Mouse (Mus musculus) midbrain, embryonic 16.5 days (tissue): ENCODE data around the gene Aagab. TPM values are rescaled to one million over a fixed set of nuclear protein-coding genes. Genes with fewer than 3 reads are reported as not detected.
A peak's percentile ranks its signal among the peaks of the same experiment; 100 is the strongest.

Experiments used
- ATAC-seq: fragments of 200-750 bp; cut with Nextera tagmentation; 2 replicates; pipeline ENCODE4 v1.8.0; 2017; ENCODE audit warnings: moderate TSS enrichment
- H3K27ac ChIP-seq: fragments of 300-500 bp; sonication (generic); 2 replicates; pipeline ENCODE4 v1.5.1; 2014; ENCODE audit warnings: mild to moderate bottlenecking, low read length, mixed read lengths
- H3K27me3 ChIP-seq: fragments of 300-500 bp; sonication (generic); 2 replicates; pipeline ENCODE4 v1.6.1; 2014; ENCODE audit warnings: low read depth, low read length, mixed read lengths; ENCODE audit not compliant: control insufficient read depth, insufficient read depth
- H3K36me3 ChIP-seq: fragments of 300-500 bp; sonication (generic); 2 replicates; pipeline ENCODE4 v1.6.1; 2014; ENCODE audit warnings: mild to moderate bottlenecking, low read length, moderate library complexity, mixed read lengths; ENCODE audit not compliant: control insufficient read depth, insufficient read depth
- H3K4me1 ChIP-seq: fragments of 300-500 bp; sonication (generic); 2 replicates; pipeline ENCODE4 v1.6.1; 2014; ENCODE audit warnings: mild to moderate bottlenecking, low read length, mixed read lengths; ENCODE audit not compliant: control insufficient read depth, insufficient read depth
- H3K4me2 ChIP-seq: fragments of 300-500 bp; sonication (generic); 2 replicates; pipeline ENCODE4 v1.6.1; 2014; ENCODE audit warnings: mild to moderate bottlenecking, low read length, mixed read lengths
- H3K4me3 ChIP-seq: fragments of 300-500 bp; sonication (generic); 2 replicates; pipeline ENCODE4 v1.5.1; 2014; ENCODE audit warnings: low read depth, mild to moderate bottlenecking, low read length, moderate library complexity, mixed read lengths
- H3K9ac ChIP-seq: fragments of 300-500 bp; sonication (generic); 2 replicates; pipeline ENCODE4 v1.6.1; 2014; ENCODE audit warnings: low read depth, low read length, mixed read lengths
- H3K9me3 ChIP-seq: fragments of 300-500 bp; sonication (generic); replicated peaks from 2 replicates; pipeline ENCODE4 v1.6.1; 2014; ENCODE audit warnings: mild to moderate bottlenecking, low read length, mixed read lengths; ENCODE audit not compliant: control insufficient read depth, poor library complexity, severe bottlenecking
- WGBS: fragments of 180-500 bp; shearing (Covaris S2); extraction: QIAGEN DNeasy Blood & Tissue Kit; methylation state at CpG from one replicate; pipeline ENCODE4 v1.1.7; 2014; 5-methylcytosine and 5-hydroxymethylcytosine counted together
- polyA plus RNA-seq: library from polyadenylated mRNA; unstranded; fragments of >200 nt; fragmentation: Nextera tagmentation; extraction: Ambion mirVana; gene quantifications from 2 replicates; pipeline ENCODE4 v1.2.1, GENCODE M21; 2015

Gene Aagab
- polyA plus RNA-seq, 1 experiment from 2014 or later = 69.6 TPM

- no peaks in the 10 kb centered on the region for H3K27me3 ChIP-seq
- WGBS = 91% methylated on average over 9 of the region's 9 CpGs
- H3K9ac ChIP-seq = no peak overlapping the region
Measured at GRCm38 (mm10) chr9:63625090-63625756, 22.8 kb downstream of the Aagab start.

DNA sequence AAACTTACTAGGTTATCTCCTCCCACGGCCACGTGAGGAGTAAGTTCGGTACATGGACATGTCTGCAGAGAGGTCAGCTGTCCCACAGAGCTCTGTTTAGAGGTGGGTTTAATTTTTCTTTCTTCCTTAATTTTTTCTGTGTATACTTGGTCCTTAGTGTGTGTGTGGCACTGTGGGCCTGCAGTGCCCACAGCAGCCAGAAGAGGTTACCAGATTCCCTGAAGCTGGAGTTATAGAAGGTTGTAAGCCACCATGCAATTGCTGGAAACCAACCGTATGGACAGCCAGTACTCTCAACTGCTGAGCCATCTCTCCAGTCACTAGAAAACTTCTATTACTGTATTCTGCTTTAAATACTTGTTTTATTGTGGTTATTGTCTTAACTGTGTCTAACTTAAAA is 29.6 kb downstream of the Aagab start:
- Histone ChIP-seq H3K9ac (no peak overlapping the region), H3K9me3 (no peaks in the 10 kb centered on the region), H3K4me3 (no peak overlapping the region), H3K4me1 (0 out of 2 replicates have a peak, but pooled peaks cover 5% of the 10 kb centered on the region), H3K4me2 (no peak overlapping the region), H3K27ac (no peak overlapping the region), H3K27me3 (no peaks in the 10 kb centered on the region), H3K36me3 (peaks cover 11% of the 10 kb centered on the region)
- WGBS = 79% methylated on average over 4 of the region's 4 CpGs
- no peak for ATAC-seq

More at GRCm38 (mm10) chr9:63625090-63625756, 22.8 kb downstream of the Aagab start:
- peaks cover 10% of the 10 kb centered on the region for H3K36me3 ChIP-seq
- H3K9me3 ChIP-seq = no peaks in the 10 kb centered on the region
- no peak for ATAC-seq
- no peaks in the 10 kb centered on the region for H3K4me1 ChIP-seq
- no peak overlapping the region for H3K4me3 ChIP-seq
- H3K27ac ChIP-seq = no peak overlapping the region
- no peak overlapping the region for H3K4me2 ChIP-seq

DNA sequence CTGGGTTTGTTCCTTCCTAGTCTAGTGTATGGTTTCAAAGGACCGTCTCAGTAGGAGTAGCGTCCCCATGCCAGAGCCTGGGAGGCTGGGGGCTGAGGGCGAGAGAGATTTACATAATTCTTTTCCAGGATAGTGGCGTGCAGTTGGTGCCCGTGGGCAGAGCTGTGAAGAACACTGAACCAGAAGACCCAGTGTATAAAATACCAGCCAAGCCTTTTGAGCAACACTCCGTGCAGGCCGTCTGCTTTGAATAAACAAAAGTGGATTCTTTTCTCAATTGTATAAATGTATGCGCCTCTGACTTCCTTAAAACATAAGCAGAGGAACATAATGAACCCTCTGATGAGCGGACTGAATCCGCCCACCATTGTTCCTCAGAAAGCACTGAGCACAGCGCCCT is 30.5 kb downstream of the Aagab start:
- no peak for ATAC-seq
- Histone ChIP-seq H3K4me1 (0 out of 2 replicates have a peak, but pooled peaks cover 5% of the 10 kb centered on the region), H3K9ac (no peak overlapping the region), H3K27me3 (no peaks in the 10 kb centered on the region), H3K36me3 (peaks cover 8% of the 10 kb centered on the region), H3K27ac (no peak overlapping the region), H3K4me3 (no peak overlapping the region), H3K4me2 (0 out of 2 replicates have a peak overlapping the region, but pooled peaks have one; percentile 21), H3K9me3 (no peaks in the 10 kb centered on the region)
- 17% methylated on average over 11 of the region's 11 CpGs for WGBS

GRCm38 (mm10) chr9:63633334-63633733 is 30.9 kb downstream of the Aagab start:
- no peak overlapping the region for H3K4me3 ChIP-seq
- no peak overlapping the region for H3K9ac ChIP-seq
- no peak overlapping the region for H3K4me2 ChIP-seq
- no peaks in the 10 kb centered on the region for H3K27me3 ChIP-seq
- H3K27ac ChIP-seq = no peak overlapping the region
- WGBS = 51% methylated on average over 7 of the region's 7 CpGs
- H3K36me3 ChIP-seq = peaks cover 8% of the 10 kb centered on the region
- H3K4me1 ChIP-seq = 0 out of 2 replicates have a peak, but pooled peaks cover 5% of the 10 kb centered on the region
- no peaks in the 10 kb centered on the region for H3K9me3 ChIP-seq
- ATAC-seq = no peak

- ATAC-seq = no peak
- WGBS = 75% methylated on average over 7 of the region's 7 CpGs
- peaks cover 7% of the 10 kb centered on the region; the same call in 1 of the 2 replicates for H3K36me3 ChIP-seq
- no peak overlapping the region for H3K9ac ChIP-seq
- no peak overlapping the region for H3K4me2 ChIP-seq
- no peak overlapping the region for H3K27ac ChIP-seq
- H3K27me3 ChIP-seq = no peaks in the 10 kb centered on the region
- no peak overlapping the region for H3K4me3 ChIP-seq
- no peaks in the 10 kb centered on the region for H3K9me3 ChIP-seq
- H3K4me1 ChIP-seq = 0 out of 2 replicates have a peak, but pooled peaks cover 5% of the 10 kb centered on the region
Measured at GRCm38 (mm10) chr9:63636113-63636512, 33.7 kb downstream of the Aagab start.

DNA sequence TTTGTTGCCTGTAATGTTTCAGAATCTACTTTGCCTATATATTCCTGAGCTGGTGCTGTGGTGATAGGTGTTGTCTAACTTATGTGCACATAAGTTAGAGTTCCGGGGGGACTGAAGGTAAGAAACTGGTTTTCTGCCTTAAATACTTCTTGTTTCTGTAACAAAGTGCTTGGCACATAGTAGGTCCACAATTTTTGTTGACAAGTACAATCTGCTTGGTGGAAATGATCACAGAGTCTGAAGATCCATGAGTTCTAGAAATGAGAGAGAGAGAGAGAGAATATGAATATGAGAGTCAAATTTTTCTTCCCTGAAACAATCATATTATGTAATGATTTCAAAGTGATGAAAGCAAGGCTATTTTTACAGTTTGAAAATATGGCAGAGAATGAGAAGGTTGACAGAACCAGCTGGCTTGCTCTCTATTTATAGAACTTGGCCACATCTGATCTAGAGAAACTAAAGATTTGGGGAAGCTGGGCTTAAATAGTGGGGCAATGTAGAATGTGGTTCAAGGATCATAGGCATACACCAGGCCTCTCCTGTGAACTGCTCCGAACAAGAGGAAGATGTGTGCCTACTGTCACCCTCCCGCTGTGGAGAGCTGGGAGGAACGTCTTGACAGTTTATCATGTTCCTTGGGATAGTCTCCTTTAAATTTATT is 39.7 kb downstream of the Aagab start:
- Histone ChIP-seq H3K4me3 (no peak overlapping the region), H3K4me1 (no peaks in the 10 kb centered on the region), H3K4me2 (no peak overlapping the region), H3K27ac (no peak overlapping the region), H3K9ac (no peak overlapping the region), H3K36me3 (peaks cover 8% of the 10 kb centered on the region; the same call in 1 of the 2 replicates), H3K9me3 (no peaks in the 10 kb centered on the region), H3K27me3 (no peaks in the 10 kb centered on the region)
- WGBS = 89% methylated on average over 4 of the region's 4 CpGs
- ATAC-seq = no peak

GRCm38 (mm10) chr9:63644011-63644410 is 41.6 kb downstream of the Aagab start:
- no peaks in the 10 kb centered on the region for H3K27me3 ChIP-seq
- no peak overlapping the region for H3K27ac ChIP-seq
- no peak overlapping the region for H3K9ac ChIP-seq
- no peak overlapping the region for H3K4me3 ChIP-seq
- peaks cover 8% of the 10 kb centered on the region; the same call in 1 of the 2 replicates for H3K36me3 ChIP-seq
- no peak overlapping the region for H3K4me2 ChIP-seq
- WGBS = 90% methylated on average over 6 of the region's 6 CpGs
- ATAC-seq = no peak
- no peaks in the 10 kb centered on the region for H3K9me3 ChIP-seq
- no peaks in the 10 kb centered on the region for H3K4me1 ChIP-seq

DNA sequence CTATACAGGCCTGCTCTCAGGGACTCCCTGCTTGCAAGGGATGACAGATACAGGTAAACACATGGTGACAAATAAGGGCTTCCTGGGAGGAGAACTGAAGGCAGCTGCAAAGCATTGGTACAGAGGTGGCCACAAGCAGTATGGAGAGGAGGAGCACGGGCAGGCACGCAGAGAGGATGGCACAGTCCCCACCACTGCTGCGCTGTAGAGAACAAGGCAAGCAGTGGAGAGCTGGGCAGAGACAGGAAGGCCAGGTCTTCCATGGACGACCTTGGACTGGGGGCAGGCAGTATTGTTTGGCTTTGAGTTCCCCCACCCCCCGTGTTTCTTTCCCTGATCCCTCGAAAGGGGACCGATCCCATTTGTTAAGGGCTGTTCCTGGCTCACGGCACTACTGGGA is 42.6 kb downstream of the Aagab start:
- 85% methylated on average over 8 of the region's 8 CpGs for WGBS
- no peak for ATAC-seq
- peaks cover 8% of the 10 kb centered on the region; the same call in 1 of the 2 replicates for H3K36me3 ChIP-seq

More for the DNA sequence above, 42.6 kb downstream of the Aagab start:
- Histone ChIP-seq H3K4me1 (no peaks in the 10 kb centered on the region), H3K9me3 (no peaks in the 10 kb centered on the region), H3K4me3 (no peak overlapping the region), H3K27me3 (no peaks in the 10 kb centered on the region), H3K9ac (no peak overlapping the region), H3K27ac (no peak overlapping the region), H3K4me2 (no peak overlapping the region)
